Mouse (Mus musculus) cerebellum, adult 9-11 months (tissue): ENCODE measurements around the gene Nexn.

ENCODE experiments used
- DNase-seq: peaks from one replicate; pipeline ENCODE4 v3.0.0; 2022

Gene Nexn

GRCm38 (mm10) chr3:152277912-152278311 is 11.8 kb upstream of the Nexn start:
- no peak for DNase-seq

DNA sequence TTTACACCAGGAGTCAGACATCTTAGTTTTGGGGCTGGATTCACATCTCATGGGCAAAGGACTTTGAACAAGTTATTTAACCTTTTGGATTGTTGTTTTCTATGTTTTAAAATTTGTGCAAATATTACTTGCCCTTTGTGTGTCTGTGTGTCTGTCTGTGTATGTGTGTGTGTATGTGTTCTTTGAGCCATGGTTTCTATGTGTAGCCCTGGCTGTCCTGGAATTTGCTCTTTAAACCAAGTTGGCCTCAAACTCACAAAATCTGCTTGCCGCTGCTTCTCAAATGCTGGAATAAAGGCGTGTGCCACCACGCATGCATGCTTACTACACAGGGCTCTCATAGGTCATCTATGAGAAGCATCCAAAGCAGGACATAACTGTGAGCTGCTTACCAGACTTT is 10.8 kb upstream of the Nexn start:
- DNase-seq, result no peak

- DNase-seq, result no peak
These were observed 8.9 kb upstream of the Nexn start for GRCm38 (mm10) chr3:152275008-152275407.

DNA sequence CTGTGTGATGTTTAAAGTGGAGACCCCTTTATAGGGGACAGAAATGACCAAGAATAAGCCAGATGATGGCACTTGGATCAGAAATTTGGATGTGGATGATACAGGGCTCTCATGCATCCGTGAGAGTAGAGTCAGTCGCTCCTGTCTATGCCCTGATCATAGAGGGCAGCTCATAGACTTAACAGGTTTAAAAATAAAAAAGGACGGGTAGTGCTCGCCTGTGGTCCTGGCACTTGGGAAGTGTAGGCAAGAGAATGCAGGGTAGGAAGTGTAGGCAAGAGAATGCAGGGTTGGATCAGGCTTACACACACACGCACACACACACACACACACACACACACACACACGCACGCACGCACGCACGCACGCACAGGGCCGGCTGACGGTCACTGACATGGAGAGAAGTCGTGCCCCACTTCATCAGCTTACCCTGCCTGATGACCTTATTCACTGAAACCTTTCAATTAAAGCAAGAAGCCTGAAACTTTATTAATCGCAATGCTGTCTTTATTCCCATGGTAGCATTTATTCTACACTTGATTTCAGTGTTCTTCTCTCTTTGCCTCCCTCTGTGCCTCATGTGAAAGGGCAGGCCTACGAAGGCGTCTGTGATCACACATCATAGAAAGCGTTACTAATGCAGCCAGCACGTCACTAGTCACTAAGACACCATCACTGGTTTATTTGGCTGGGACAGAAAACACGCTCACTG is 7.0 kb upstream of the Nexn start:
- DNase-seq, result no peak

- DNase-seq, result no peak
These were observed 5.7 kb upstream of the Nexn start for GRCm38 (mm10) chr3:152271876-152272275.

- no peak for DNase-seq
These were observed 5.0 kb upstream of the Nexn start for GRCm38 (mm10) chr3:152271071-152271710.

- DNase-seq, result no peak
These were observed 1.9 kb upstream of the Nexn start for GRCm38 (mm10) chr3:152268099-152268498.

- DNase-seq, result peak; percentile 14
These were observed 657 bp downstream of the Nexn start for GRCm38 (mm10) chr3:152265351-152266035.

DNA sequence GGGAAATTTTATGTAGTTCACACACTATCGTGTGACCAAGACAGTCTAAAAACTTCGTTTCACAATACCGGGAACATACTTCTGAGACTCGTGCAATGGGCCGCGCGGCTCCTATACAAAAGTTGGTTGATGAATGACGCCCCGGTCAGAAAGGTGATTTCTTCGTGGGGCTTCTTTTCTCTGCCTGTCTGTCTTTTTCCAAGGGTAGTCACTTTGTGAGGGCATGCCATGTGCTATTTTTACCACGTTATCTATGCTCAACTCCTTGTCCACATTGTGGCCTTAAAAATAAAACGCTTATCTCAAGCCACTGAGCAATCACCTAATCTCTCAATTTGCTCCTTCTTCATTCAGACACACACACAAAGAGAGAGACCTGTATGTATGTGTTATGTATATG is 1.3 kb downstream of the Nexn start:
- DNase-seq, result no peak

DNA sequence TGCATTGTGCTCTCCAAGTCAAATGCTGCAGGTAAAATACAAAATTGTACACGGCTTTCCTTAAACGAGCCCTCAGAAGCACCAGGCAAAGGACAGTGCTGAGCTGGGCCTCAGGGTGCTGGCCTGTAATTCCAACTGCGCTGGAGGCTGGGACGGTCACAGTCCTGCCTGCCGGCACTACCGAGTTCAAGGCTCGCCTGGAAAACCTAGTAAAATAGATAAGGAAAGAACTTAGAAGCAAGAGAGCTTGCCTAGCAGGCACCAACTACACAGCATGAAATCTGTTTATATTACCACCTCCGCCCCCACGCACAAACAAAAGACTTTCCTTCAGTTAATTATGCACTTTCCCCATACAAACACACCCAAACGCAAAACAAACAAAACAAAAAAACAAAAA is 1.8 kb downstream of the Nexn start:
- DNase-seq, result no peak

DNA sequence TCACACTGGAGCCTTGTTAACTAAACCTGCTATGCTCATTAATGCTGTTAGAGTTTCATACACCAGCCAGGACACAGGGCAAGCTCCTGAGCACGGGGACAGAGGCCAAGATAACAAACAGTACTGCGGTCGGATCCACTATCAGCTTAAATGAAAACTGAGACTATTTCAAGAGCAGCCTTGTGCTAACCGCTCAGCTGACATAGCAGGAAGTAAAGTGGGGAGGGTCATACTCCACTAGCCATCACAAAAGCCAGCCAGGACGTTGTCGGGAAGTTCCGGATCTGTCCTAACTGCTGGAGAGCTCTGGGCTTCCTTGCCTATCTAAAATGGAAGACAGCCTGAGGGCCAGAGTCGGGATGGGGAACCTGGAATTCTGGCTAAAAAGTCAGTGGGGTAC is 4.2 kb downstream of the Nexn start:
- DNase-seq, result no peak

- DNase-seq, result no peak
These were observed 4.7 kb downstream of the Nexn start for GRCm38 (mm10) chr3:152261436-152261835.

DNA sequence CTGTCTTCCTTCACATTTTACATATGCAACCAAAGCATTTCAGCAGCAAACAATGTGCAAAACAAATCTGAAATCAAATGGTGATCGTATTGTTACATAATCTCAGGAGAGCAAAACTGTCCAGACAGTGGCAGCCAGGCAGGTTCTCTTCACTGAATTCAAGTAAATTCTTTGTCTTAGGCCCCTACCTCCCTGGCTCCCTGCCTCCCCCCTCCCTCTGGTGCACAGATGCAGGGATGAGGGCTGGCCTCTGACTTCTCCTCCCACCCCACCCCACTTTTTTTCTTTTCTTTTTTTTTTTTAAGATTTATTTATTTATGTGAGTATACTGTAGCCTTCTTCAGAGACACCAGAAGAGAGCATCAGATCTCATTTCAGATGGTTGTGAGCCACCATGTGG is 5.8 kb downstream of the Nexn start:
- no peak for DNase-seq

GRCm38 (mm10) chr3:152259409-152259808 is 6.7 kb downstream of the Nexn start:
- DNase-seq, result peak; percentile 31

DNA sequence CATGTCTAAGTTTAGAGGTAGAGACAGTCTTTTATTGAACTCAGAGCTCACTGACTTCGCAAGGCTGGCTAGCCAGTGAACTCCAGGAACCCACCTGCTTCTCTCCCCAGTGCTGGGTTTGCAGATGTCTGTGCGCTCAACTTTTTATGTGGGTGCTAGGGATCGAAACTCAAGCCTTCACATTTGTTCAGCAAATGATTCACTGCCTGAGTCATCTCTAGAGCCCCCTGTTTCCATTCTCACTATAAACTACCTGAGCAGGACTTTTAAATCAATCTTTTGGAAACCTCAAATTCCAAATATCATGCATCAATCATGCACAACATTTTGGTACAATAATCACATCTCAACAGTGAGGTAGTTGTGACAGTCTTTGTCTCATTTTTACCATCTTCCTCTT is 8.6 kb downstream of the Nexn start:
- no peak for DNase-seq

GRCm38 (mm10) chr3:152250487-152250886 is 15.7 kb downstream of the Nexn start:
- no peak for DNase-seq

DNA sequence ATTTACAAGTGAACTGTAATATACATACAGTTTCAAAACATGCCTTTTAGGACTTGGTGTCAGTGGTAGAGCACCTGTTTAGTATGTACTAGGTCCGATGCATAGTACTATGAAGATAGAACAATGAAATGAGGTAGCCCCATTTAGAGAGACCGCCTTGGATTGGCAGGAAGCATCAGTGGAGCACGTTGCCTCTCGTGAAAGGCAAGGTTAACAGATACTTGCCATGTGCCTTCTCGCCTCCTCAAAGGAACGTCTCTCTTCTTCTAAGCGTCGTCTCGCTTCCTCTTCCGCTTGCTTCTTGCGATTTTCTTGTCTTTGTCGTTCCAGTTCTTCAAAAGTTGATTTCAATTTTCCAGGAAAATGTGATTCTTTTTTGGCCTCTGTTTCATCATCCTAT is 18.4 kb downstream of the Nexn start:
- DNase-seq, result no peak

GRCm38 (mm10) chr3:152245273-152245910 is 20.8 kb downstream of the Nexn start:
- no peak for DNase-seq

GRCm38 (mm10) chr3:152243304-152243703 is 22.8 kb downstream of the Nexn start:
- no peak for DNase-seq

GRCm38 (mm10) chr3:152241098-152241497 is 25.1 kb downstream of the Nexn start:
- DNase-seq, result no peak

- no peak for DNase-seq
These were observed 26.6 kb downstream of the Nexn start for GRCm38 (mm10) chr3:152239592-152239991.

DNA sequence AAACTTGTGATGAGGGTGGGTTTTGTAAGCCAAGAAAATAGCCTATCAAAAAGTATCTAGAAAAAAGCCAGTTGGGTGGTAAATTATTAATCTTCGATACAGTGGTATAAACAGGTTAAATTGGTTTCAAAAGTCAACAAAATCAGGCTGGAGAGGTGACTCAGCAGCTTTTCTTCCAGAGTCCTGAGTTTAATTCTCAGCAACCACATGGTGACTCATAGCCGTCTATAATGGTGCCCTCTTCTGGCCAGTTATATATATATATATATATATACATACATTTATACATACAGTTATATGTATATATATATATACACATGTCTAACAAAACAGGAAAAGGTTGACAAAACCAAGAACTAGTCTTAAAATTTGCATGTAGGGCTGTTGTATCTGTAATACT is 27.3 kb downstream of the Nexn start:
- no peak for DNase-seq

DNA sequence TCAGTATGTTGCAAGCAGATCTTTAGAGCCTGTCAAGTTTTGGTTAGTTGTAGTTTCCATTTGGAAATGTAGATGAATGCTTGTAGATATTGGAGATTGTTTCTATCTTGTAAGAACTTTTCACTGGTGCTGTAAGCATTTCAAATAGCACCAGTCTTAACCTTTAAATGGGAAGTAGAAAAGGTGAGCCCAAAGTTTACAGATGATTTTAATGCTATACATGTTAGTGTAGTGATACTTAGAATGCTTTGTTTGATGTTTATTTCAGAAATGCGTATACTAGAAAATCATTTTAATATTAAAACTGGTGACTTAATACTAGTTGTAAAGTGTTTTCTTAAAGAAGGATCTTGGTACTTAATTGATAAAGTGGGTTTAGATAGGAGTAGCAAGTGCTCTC is 30.3 kb downstream of the Nexn start:
- no peak for DNase-seq

DNA sequence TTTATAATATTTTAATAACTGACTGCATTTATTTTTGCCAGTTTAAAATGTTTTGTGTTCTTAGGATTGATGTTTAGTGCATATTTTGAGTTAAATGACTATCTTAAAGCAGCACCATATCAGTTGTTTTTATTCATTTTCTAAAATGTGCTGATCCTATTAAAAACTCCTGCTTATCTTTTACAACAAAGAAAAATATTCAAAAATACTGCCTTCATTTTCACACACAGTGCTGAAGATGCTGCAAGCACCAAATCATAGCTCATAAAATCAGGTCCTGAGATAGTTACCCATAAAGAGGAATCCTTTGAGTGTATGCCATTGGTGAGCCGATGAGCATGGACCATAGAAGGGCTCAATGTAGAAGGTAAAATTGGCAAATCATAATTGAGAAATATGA is 30.9 kb downstream of the Nexn start:
- no peak for DNase-seq
